Mouse (Mus musculus): Measurements from ENCODE around the gene Pnck.
A peak's percentile ranks its signal among the peaks of the same experiment; 100 is the strongest.

Gene Pnck

DNA sequence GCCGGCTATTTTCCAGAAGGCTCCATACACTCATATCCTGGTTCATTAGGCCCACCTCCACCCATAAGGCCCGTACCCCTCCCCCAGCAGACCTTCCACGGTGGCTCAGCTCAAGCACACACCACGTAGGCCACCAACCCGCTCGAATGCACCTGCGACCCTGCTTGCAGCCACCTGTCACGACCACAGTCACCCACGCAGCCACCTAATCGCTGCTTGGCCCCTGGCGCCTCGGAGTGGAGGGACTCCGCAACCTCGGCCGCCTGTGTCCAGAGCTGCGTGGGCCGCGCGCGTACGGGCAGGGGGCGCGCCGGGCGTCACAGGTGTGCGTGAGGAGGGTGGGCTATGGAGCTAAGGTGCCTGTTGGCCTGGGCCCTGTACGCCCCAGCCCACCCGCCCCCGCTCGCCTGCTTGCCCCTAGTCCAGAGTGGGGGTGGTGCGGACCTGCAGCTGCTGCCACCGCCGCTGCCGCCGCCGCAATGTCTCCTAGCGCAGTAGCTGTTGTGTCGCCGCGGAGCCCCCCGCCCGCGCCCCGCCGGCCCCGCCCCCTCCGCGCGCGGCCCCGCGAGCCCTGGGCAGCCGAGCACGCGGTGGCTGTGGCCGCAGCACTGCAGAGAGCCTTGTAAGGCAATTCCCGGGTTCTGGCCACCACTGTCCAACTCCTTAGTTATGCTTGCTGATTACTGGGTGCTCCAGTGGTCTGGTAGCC, at the start of gene Pnck:
TSS of gene Pnck (minus strand) at position 543 of the 709 bp plus-strand sequence.
- DNase-seq (ENCODE audit: low spot score in 2 of 2): no peak

- no peak for DNase-seq (ENCODE audit: low spot score in 2 of 2)
Observed at GRCm38 (mm10) chrX:73700472-73700871, 40.6 kb upstream of the Pnck start.

DNA sequence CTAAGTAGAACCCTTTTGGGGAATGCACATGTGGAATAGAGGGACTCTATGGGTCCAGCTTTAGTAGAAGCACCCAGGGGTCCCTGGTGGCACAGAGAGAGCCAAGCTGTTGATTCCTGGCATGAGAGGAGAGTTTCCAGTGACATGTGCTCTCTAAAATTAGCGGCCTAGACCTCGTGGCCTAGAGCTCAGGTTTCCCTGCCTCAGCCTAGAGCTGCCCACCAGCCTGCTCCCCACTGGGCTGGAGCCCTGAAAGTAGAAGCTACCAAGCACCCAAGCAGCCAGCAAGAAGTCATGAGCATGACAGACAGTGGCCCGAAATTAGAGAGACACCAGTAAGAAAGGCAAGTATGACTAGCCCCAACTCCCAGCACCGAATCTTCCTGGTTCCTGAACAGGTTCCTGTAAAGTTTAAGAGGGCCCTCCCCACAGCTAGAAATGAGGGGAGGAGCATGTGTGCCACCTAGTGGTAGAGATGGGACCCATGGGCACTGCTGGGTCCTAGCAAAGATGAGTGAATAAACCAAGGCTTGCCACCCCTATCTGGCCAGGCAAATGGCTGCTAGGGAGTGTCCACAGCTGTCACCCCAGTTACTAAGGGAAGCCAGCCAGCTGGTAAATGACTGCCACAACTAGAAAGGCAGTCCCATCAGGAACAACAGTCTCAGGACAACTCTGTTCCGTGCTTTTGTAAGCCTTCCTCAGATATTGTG, 31.2 kb upstream of the Pnck start:
- no peak for DNase-seq (ENCODE audit: low spot score in 2 of 2)

DNA sequence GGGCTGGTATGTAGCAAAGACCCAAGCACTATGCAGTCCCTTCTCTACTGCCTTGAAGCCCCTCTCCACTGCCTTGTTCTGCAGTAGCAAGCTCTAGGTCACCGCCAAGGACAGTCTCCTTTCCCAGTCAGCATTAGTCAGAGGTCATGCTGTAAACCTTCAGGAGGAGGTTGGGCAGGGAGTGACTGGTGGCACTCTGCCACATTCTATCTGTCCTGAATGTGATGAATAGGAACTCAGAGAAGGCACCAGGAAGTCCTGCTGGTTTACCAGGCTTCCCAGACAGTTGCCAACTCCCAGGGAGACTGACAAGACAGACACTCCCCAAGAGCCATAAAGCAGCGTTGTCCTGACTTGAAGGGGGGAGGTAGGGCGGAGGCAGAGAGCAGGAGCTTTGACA, 25.7 kb upstream of the Pnck start:
- no peak for DNase-seq (ENCODE audit: low spot score in 2 of 2)

DNA sequence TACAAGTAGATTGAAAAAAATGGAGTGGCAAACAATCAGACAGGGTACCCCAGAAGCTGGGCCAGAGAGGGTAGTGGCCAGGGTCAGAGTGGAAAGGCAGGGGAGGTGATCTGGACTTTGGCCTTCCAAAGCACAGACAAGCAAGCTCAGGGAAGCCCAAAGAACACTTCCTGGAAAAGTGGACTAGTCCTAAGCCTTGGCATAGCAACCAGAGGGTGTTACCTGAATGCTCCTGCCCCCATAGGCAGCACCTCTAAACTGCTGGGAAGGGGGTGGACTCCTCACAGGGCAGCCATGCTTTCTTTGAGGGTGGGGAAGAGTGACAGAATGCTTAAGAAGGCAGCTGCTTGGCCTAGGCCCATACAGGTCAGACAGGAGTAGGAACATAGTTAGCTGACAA, 25.1 kb upstream of the Pnck start:
- no peak for DNase-seq (ENCODE audit: low spot score in 2 of 2)

GRCm38 (mm10) chrX:73684156-73684555, 24.2 kb upstream of the Pnck start:
- DNase-seq (ENCODE audit: low spot score in 2 of 2): no peak

- DNase-seq (ENCODE audit: low spot score in 2 of 2): no peak
Observed at GRCm38 (mm10) chrX:73676668-73677067, 16.8 kb upstream of the Pnck start.

DNA sequence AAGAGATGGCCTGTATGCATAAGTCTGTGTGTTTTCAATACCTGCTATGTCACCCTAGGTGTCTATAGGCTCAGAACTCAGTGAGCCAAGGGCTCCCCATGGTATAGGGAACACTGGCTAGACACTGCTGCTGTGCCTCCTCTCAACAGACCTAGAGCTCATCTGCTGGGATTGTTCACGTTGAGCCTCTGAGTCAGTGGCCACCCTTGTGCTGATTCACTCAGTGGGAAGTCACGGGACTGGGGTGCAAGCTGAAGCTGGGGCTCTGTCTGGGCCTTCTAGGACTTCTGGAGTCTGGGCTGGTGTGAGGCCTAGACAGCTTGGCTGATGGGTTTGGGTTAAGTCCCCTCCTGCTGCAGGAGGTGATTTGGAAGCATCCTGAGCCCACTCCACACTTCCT, 15.3 kb upstream of the Pnck start:
- no peak for DNase-seq (ENCODE audit: low spot score in 2 of 2)

DNA sequence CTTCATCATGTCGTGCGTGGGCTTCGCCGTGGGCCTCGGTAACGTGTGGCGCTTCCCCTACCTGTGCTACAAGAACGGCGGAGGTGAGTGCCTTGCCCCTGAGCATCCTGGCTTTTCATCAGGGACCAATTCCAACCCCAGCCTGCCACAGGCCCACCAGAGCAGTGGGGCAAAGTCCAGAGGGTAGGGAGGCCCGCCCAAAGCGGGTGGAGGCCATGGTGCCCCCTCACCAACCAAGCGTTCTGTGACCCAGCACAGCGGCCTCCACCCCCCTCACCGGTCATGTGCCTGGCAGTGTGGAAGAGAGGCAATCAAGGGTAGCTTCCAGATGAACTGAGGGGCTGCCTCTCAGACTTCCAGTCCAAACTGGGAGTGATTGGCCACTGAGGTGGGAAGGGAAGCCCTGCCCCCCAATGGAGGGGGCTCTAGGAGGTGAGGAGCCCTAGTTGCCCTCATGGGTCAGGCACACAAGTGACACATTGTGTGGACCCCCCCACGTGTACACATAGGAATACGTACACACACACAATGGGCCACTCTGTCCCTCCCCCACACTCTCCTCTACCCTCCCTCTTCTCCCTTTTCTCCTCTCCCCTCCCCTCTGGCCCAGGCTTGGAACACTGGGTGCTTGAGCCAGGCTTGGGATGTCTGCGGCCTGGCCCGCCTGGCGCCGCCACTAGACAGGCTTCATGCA, 14.2 kb upstream of the Pnck start:
- no peak for DNase-seq (ENCODE audit: low spot score in 2 of 2)

- DNase-seq (ENCODE audit: low spot score in 2 of 2): no peak
Observed at GRCm38 (mm10) chrX:73673619-73673967, 13.7 kb upstream of the Pnck start.

DNA sequence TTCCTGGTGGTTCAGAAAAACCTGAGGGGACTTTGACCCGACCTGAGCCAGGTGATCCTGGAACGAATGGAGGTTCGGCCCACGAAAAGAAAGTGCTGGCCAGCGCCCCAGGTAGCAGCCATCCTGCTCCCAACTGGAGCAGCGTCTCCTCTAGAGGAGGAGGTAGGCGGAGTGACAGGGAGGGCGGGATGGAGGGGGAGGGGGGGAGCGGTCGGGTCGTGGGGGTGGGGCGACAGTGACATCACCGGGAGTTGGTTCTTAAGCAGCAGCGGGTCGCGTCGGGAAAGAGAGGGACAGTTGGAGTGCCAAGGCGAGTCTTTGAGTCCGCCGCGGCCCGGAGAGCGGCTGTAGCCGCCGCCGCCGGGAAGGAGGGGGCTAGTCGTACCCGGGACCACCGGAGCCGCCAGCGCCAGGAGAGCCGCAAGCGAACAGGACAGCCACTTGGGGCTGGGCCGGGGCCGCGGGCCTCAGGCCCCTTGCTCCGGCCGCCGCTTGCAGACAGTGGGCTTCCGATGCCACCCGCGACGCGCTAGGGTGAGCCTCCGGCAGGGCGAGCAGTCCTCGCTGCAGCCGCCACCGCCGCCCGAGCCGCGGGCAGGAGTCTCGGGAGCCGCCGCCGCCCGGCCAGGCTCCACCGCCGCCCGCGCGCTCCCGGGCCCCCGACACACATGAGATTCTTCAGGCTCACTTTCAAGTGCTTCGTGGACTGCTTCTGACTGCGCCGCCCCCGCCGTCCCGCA, 13.1 kb upstream of the Pnck start, which contains the start of gene Slc6a8:
TSS of gene Slc6a8 (plus strand) at position 272 of the 740 bp plus-strand sequence.
- no peak for DNase-seq (ENCODE audit: low spot score in 2 of 2)

DNA sequence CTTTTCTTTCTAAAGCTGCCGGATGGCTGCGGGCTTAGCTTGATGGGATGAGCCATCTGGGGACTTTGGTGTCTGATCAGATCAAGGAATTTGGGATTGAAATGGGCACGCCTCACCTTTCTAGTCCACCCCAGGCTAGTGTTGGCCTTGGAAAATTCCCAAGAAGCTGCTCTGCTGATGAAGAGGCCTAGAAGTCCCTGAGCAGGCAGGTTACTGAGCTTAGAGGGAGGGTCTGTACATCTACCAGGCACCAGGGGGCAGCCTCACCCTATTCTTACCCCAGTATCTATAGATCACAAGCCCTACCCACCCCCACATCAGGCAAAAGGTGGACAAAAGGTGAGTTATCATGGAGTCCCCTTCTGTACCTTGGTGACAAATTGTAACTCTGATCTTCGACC, 12.1 kb upstream of the Pnck start:
- no peak for DNase-seq (ENCODE audit: low spot score in 2 of 2)

- no peak for DNase-seq (ENCODE audit: low spot score in 2 of 2)
Observed at GRCm38 (mm10) chrX:73663143-73663542, 3.2 kb upstream of the Pnck start.

DNA sequence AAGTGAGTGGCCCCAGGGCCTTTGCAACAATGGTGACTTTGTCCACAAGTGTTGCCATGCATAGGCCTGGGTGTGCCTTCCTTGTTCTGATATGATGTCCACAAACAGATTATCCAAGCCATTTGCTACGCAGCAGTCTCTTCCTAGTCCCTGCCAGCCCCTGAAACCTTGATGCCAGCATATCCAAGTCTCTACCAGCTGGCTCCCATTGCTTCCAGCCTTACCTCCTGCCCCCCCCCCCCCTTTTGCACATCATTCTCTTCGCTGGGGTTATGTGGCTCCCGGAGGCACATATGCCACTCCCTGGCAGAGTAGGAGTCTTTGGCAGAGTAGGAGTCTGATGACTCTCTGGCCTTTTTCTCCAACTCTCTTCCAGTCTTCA, 358 bp upstream of the Pnck start:
- DNase-seq (ENCODE audit: low spot score in 2 of 2): no peak

GRCm38 (mm10) chrX:73658936-73659574, 862 bp downstream of the Pnck start:
- no peak for DNase-seq (ENCODE audit: low spot score in 2 of 2)

DNA sequence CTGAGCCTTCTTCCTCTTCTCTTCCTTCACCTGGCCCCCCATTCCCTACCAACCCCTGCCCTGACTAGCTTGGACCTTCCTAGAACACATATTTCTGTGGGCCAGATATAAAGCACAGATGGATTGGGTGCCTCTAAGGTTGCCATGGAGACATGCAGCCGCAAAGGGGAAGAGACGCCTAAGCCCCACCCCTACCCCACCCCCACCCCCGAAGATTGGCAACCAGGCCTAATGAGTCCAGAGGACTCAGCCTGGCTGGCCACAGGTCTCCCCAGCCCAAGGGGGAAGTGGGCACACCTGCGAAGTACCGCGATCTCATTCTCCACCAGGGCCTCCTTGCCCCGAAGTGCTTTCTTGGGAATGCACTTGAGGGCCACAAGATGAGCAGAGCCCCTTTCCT, 1.5 kb downstream of the Pnck start:
- no peak for DNase-seq (ENCODE audit: low spot score in 2 of 2)

GRCm38 (mm10) chrX:73655529-73655928, 4.4 kb downstream of the Pnck start:
- DNase-seq (ENCODE audit: low spot score in 2 of 2): no peak

GRCm38 (mm10) chrX:73654177-73654576, 5.7 kb downstream of the Pnck start:
- DNase-seq (ENCODE audit: low spot score in 2 of 2): peak in 1 of 2 experiments; percentile 56

DNA sequence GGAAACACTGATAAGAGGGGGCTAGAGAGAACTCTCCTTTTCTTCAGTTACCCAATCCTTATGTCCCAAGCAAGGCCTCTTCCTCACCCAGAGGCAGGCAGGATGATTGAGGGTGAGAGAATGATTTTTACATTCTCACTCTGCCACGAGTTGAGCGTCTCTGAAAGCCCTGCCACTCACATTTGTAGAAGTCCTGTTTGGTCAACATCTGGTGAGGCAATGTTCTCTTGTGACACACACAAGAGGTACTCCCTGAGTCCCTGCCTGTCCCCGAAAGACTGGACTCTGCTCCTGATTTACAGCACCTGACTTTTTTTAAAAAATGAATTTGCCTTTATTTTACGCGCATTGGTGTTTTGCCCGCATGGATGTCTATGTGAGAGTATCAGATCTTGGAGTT, 6.5 kb downstream of the Pnck start:
- DNase-seq (ENCODE audit: low spot score in 2 of 2): no peak

GRCm38 (mm10) chrX:73650869-73651268, 9.0 kb downstream of the Pnck start:
- DNase-seq (ENCODE audit: low spot score in 2 of 2): no peak

DNA sequence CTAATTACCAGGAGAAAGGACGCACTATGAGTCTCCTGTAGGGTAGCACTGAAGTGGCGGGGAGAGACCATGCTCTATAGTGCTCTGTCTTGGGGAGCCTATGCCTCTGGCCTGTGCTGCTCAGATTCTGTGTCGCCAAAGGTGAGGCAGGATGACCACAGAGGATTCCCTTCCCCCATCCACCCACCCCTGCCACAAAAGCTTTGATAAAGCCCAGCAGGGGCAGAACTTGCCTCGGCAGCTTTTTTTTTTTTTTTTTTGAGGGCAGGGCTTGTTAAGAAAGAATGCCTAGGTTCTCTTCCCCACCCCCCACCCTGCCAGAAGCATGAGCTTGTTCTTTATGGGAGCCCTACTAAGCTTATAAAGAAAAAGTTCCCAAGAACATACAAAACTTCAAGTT, 14.8 kb downstream of the Pnck start:
- no peak for DNase-seq (ENCODE audit: low spot score in 2 of 2)

Measured in frontal cortex, postnatal 25 days (tissue).